Mouse (Mus musculus) spleen, postnatal 4 days (tissue): ENCODE measurements at regions not wholly inside any gene's neighbourhood (a gene's known extent, or its start where the extent isn't known, plus 50 kb on each side); places are given as distances from the start of the nearest gene placed in this dataset.

Experiments used
- DNase-seq, 2 experiments: peaks; one replicate each; pipeline ENCODE4 v3.0.0; 2022; ENCODE audit warnings: low spot score in 2 of 2

DNA sequence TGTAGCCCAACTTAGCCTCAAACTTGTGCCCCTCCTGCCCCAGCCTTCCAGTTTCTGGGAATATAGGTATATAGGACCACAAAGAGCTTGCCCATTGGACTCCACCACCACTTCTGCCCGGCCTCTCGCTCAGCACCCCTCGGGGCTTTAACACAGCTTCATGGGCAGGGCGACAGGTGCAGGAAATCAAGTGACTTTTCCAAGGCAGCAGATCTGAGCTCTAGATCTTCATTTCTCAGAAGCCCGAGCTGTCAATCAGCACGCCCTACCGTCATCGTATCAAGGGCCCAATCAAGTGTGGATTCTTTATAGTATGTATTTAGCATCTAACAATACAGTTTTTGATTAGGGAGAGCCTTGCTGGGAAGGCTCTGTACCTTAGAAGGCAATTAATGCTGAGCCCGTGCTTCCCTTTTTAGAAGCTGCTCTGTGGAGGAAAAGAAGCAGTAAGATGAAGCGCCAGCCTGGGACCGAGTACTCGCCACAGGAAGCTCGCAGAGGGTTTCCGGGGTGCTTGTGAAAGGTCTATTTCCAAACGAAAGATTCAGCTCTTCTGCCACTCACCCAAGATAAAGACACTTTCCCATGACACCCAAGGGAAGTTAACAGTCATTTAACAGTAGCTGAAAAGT, 56.9 kb upstream of the E2f3 start:
- peak in 1 of 2 experiments; percentile 16 for DNase-seq

DNA sequence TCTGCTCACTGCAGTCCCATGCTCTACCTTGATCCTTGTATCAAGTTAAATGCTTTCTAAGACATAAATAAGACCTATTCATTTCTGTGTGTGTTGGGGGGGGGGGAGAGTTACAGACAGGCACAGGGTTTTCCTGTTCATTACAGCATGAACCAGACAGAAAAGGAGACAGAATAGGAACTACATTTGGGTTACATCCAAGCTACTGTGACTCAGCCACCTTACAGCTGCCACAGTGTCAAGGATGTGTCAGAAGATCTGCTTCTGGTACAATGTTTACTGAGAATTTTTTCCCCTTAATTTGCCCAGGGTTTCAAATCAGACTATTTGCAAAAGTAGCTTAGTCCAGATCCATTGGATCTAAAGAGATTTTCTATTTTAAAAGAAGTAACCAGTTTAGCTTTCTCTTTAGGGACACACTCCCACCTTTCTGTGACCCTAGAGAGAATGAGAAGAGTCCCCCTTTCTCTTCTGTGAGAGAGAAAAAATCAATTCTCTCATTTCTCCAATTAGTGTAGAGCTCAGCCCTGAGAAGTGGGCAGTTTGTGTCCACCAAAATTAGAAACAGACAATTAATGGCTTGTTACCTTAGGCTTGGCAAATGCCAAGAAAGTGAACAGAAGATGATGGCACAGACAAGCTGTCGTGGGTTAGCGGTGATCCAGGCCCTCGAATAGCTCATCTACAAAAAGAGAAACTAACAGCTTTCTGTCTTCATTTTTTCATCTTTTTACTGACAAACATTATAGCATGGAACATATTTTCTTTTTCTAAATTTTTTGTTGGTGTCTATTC, 55.8 kb upstream of the E2f3 start:
- DNase-seq = no peak

DNA sequence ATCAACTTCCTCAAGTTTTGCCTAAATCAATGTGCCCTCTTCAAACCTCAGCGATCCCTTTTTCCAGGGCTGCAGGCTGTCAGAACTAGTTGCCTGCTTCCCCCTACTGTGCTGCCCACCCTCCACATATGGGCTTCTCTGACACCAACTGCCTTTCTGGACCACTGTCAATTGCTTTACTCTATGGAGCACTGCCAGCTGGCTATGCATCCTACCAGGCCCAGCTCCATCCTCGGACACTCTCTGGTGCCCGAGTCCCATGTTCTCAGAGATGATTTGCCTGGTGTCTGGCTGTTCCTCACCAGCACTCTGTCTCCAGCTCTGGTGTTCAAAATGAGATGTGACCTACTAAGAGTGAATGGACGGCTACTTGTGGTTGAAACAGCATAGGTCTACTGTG, 54.4 kb upstream of the E2f3 start:
- no peak for DNase-seq

DNA sequence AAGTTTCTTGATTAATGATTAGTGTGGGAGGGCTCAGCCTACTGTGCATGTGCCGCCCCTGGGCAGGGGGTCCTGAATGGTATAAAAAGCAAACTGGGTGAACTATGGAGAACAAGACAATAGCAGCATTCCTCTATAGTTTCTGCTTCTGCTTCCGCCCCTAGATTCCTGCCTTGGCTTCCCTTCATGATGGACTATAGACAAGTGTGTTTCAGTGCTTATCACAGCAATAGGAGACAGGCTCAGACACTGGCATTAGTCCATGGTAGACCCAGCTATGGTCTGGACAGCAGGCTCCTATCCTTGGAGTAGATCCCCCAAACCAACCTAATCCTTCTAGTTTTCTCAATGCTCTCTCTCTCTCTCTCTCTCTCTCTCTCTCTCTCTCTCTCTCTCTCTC, 53.9 kb upstream of the E2f3 start:
- DNase-seq = no peak

DNA sequence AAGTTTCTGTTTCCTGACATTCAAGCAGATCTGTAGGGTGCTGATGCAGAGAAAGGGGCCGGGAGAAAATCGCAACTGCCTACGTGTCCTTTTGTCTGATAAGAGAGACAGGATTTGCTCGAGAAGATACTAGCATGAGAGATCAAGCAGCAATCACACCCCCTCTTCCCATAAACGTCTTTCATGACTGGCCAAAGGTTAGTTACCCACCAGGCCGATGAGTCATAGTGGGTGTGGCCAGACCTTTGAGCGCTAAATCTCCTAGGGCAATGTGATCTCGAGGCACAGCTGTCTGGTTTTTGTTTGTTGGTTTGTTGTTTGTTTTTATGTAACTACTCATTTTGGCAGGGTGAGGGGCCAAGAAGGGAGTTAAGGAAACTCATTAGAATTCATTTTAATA, 50.7 kb upstream of the E2f3 start:
- DNase-seq = no peak

DNA sequence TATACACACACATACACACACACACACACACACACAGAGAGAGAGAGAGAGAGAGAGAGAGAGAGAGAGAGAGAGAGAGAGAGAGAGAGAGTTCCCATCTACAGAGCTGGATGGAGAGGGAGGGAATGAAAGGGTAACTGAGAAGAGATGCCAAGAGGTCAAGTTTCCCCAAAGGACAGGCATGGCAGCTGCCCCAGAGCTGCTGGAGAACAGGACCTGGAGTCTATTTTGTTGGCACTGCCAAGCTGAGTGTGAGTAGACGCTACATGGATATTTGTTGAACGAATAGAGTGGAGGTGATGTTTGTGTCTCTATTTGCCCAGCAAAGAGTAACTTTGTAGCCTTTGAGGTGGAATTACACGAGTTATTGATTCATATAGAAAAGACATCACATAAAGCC, 50.2 kb upstream of the E2f3 start:
- DNase-seq = no peak
